Mouse (Mus musculus) ES-E14 (cell line): ENCODE results near the gene Gm21954. TPM values are rescaled to one million over a fixed set of nuclear protein-coding genes. Genes with fewer than 3 reads are reported as not detected.

Source experiments
- DNase-seq: peaks from one replicate; pipeline ENCODE4 v3.0.0-alpha.2; 2013; ENCODE audit warnings: low read depth, low spot score
- H3K27ac ChIP-seq: 2 replicates; pipeline ENCODE4 v1.5.1; 2012; ENCODE audit warnings: low read depth, mild to moderate bottlenecking, low read length, moderate library complexity, mixed read lengths; ENCODE audit not compliant: poor library complexity, insufficient read depth, severe bottlenecking
- H3K36me3 ChIP-seq: 2 replicates; pipeline ENCODE4 v1.6.1; 2012; ENCODE audit warnings: mild to moderate bottlenecking, low read length, moderate library complexity, mixed read lengths; ENCODE audit not compliant: control insufficient read depth, poor library complexity, insufficient read depth, severe bottlenecking
- H3K4me1 ChIP-seq, 2 experiments: fragments of 150-350 bp in 1 of 2; sonication (generic) in 1 of 2; 2 replicates each; pipeline ENCODE4 v1.6.1; 2012; ENCODE audit warnings: low read length in 2 of 2, mild to moderate bottlenecking in 1 of 2, mixed read lengths in 1 of 2; ENCODE audit not compliant: control insufficient read depth in 2 of 2, insufficient read depth in 2 of 2, poor library complexity in 1 of 2
- H3K4me3 ChIP-seq, 2 experiments: fragments of 150-350 bp in 1 of 2; sonication (generic) in 1 of 2; 2 replicates each; pipeline ENCODE4 v1.5.1; 2012; ENCODE audit warnings: low read length in 2 of 2, low read depth in 1 of 2, mild to moderate bottlenecking in 1 of 2, mixed read lengths in 1 of 2; ENCODE audit not compliant: insufficient read depth in 1 of 2, poor library complexity in 1 of 2, severe bottlenecking in 1 of 2
- H3K9ac ChIP-seq: 2 replicates; pipeline ENCODE4 v1.6.1; 2012; ENCODE audit warnings: low read depth, mild to moderate bottlenecking, low read length, mixed read lengths; ENCODE audit not compliant: poor library complexity, insufficient read depth, severe bottlenecking
- H3K9me3 ChIP-seq: fragments of 150-350 bp; sonication (generic); 2 replicates; pipeline ENCODE4 v1.6.1; 2012; ENCODE audit warnings: low read depth, mild to moderate bottlenecking, low read length; ENCODE audit not compliant: control insufficient read depth, insufficient read depth
- CHD2 ChIP-seq: IDR thresholded peaks from 2 replicates; pipeline ENCODE4 v1.6.1; 2014; ENCODE audit warnings: mild to moderate bottlenecking, low read depth, low read length, inconsistent platforms
- HCFC1 ChIP-seq: IDR thresholded peaks from 2 replicates; pipeline ENCODE4 v1.6.1; 2012; ENCODE audit warnings: low read length, inconsistent platforms, borderline replicate concordance; ENCODE audit not compliant: insufficient read depth
- MAFK ChIP-seq: IDR thresholded peaks from 2 replicates; pipeline ENCODE4 v1.6.1; 2014; ENCODE audit warnings: mild to moderate bottlenecking, low read depth, low read length, inconsistent platforms; ENCODE audit not compliant: insufficient read depth
- ZC3H11A ChIP-seq: IDR thresholded peaks from 2 replicates; pipeline ENCODE4 v1.6.1; 2012; ENCODE audit warnings: low read depth, mild to moderate bottlenecking, inconsistent platforms, low read length, borderline replicate concordance
- ZNF384 ChIP-seq: IDR thresholded peaks from 2 replicates; pipeline ENCODE4 v1.6.1; 2012; ENCODE audit warnings: low read depth, low read length, inconsistent platforms
- in situ Hi-C, 2 experiments: fragments of 600-800 bp; cut with MboI; formaldehyde crosslinking; loops; one replicate each; pipeline ENCODE4 v1.15.1; 2025; ENCODE audit warnings: low sequenced_read_pairs in 2 of 2, inconsistent platforms in 1 of 2; ENCODE audit not compliant: unreplicated experiment in 2 of 2
- total RNA-seq: library from RNA; depleted of rRNA; stranded (reverse); fragments of 300-350 nt; gene quantifications from 2 replicates; pipeline ENCODE4 v1.2.3, GENCODE M21; 2012

Gene Gm21954
- total RNA-seq, 1 experiment, result not detected

DNA sequence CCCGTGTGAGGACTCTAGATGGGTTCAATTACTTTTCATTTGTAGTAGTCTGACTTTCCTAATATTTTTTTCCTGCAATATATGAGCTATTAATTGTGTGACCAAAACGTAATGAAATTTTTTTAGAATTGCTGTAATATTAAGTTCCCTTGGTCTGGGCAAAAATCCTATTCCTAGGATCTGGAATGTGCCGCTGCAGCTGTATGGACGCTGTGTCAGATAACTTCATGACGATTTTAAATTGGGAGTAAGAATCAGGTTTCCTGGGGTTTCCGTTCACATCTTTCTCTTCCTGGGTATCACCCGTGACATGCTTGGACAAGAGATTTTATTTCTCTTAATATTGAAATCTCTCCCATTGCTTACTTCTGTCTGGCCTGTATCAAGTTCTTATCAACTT is 23.2 kb upstream of the Gm21954 start:
- no peak overlapping the region for H3K9ac ChIP-seq
- H3K27ac ChIP-seq, result no peak overlapping the region
- H3K36me3 ChIP-seq, result no peaks in the 10 kb centered on the region
- no peaks in the 10 kb centered on the region for H3K9me3 ChIP-seq
- H3K4me3 ChIP-seq, result no peak overlapping the region
- in situ Hi-C loops, result no loop called here
- no peak for TF ChIP-seq MAFK
- TF ChIP-seq ZNF384, result no peak
- no peak for TF ChIP-seq ZC3H11A
- no peak for TF ChIP-seq CHD2
- TF ChIP-seq HCFC1, result no peak
- no peak for DNase-seq
- H3K4me1 ChIP-seq, result no peaks in the 10 kb centered on the region

GRCm38 (mm10) chr3:55494348-55494747 is 22.3 kb upstream of the Gm21954 start:
- H3K9ac ChIP-seq, result no peak overlapping the region
- DNase-seq, result no peak
- H3K4me1 ChIP-seq, result no peaks in the 10 kb centered on the region
- TF ChIP-seq ZC3H11A, result peak; percentile 8; the same call in 1 of the 2 replicates
- TF ChIP-seq HCFC1, result no peak
- no peaks in the 10 kb centered on the region for H3K9me3 ChIP-seq
- no peaks in the 10 kb centered on the region for H3K36me3 ChIP-seq
- H3K4me3 ChIP-seq, result no peak overlapping the region
- H3K27ac ChIP-seq, result no peak overlapping the region
- in situ Hi-C loops, result no loop called here

DNA sequence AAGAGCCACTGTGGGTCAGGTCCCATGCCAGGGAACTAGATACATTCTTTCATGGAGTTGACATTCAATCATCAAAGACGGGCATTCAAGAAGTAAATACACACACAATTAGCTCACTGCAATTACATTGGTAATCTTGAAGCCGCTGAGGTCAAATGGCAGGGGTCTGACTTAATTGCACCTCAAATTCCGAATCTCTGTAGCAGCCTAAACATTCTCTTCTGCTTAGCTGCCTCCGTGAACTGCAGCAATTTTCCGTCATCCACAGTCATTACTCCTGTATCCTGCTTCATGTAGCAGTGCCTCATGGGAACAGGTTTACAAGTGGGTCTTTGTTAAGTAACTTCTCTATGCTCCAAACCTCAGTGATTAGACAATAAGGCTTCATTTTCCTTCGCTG is 20.0 kb upstream of the Gm21954 start:
- Histone ChIP-seq H3K36me3 (no peaks in the 10 kb centered on the region), H3K27ac (no peak overlapping the region), H3K4me3 (no peak overlapping the region), H3K9ac (no peak overlapping the region), H3K9me3 (no peaks in the 10 kb centered on the region), H3K4me1 (no peaks in the 10 kb centered on the region)
- no peak for DNase-seq
- no peak for TF ChIP-seq ZC3H11A
- TF ChIP-seq MAFK, result no peak
- TF ChIP-seq HCFC1, result no peak
- no peak for TF ChIP-seq ZNF384
- no peak for TF ChIP-seq CHD2
- in situ Hi-C loops, result no loop called here

DNA sequence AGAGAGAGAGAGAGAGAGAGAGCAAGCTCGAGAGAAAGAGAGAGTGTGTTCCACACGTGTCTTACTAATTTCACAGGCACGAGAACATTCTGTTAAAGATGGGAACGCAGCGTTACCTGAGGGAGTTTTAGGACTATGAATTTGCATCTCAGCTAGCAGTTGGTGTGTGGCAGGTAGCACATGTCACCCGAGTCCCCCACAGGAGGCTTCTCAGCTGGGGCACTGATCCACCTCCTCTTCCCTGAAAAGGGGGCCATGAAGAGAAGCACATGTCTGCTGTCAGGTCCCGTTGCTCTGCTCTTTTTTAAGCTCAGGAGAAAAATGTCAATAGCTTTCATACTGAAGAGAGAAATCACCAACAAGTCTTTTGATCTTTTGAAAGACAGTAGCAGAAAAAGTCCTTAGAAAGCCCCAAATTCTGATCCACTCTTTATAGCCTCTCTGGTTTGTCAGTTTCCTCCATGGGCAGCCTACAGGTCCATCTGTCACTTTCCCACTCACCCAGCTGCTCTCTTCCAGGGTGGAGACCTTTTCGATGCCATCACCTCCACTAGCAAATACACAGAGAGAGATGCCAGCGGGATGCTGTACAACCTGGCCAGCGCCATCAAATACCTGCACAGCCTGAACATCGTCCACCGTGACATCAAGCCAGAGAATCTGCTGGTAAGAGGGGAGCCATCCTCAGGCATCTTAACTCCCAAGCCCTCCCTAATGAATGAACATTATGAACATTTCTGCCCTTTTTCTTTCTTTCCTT is 17.4 kb upstream of the Gm21954 start:
- Histone ChIP-seq H3K4me3 (no peak overlapping the region), H3K9ac (no peak overlapping the region), H3K9me3 (no peaks in the 10 kb centered on the region), H3K27ac (no peak overlapping the region), H3K4me1 (no peaks in the 10 kb centered on the region), H3K36me3 (no peaks in the 10 kb centered on the region)
- no peak for DNase-seq
- in situ Hi-C loops, result no loop called here
- TF ChIP-seq HCFC1 (no peak), CHD2 (no peak), MAFK (no peak), ZNF384 (no peak), ZC3H11A (no peak)
